Mouse (Mus musculus) cerebellum, postnatal 25 days (tissue): ENCODE data around the gene C87414.
"Not testable (repeated sequence)": the region's sequence is repeated elsewhere in the genome, so short reads cannot be mapped to it uniquely, and the experiment has no call there.

Experiments
- DNase-seq, 2 experiments: peaks; one replicate each; pipeline ENCODE4 v3.0.0; 2021; ENCODE audit warnings: mixed read lengths in 2 of 2

C87414 gene

DNA sequence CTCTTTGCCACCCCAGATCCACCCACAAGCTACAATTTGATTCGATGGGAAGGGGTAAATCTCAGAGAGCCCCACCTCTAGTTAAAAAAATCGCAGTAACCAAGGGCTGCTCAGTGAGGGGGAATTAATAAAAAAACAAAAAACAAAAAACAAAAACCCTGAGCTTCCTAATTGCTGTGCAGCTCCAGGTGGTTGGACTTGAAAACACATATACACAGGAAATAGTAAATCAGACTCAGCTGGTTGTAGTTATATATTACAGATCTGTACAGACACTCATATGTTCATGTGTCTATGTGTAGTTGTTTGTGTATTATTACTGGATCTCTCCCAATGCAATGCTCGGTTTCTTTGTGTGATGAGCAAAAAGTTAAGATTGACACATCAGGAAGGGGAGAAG is at the start of gene C87414:
Gene C87414 (minus strand): TSS at position 101 of the 400 bp plus-strand sequence.
- not testable (repeated sequence) for DNase-seq

GRCm38 (mm10) chr5:93684661-93685060 is 13.3 kb upstream of the C87414 start:
- DNase-seq: peak; percentile 9 to 11
